Mouse (Mus musculus): Measurements from ENCODE around the gene Ttc33. TPM values are rescaled to one million over a fixed set of nuclear protein-coding genes. Genes with fewer than 3 reads are reported as not detected.

Ttc33 gene
- polyA plus RNA-seq, 1 experiment from 2014 or later, result 52.5 TPM

DNA sequence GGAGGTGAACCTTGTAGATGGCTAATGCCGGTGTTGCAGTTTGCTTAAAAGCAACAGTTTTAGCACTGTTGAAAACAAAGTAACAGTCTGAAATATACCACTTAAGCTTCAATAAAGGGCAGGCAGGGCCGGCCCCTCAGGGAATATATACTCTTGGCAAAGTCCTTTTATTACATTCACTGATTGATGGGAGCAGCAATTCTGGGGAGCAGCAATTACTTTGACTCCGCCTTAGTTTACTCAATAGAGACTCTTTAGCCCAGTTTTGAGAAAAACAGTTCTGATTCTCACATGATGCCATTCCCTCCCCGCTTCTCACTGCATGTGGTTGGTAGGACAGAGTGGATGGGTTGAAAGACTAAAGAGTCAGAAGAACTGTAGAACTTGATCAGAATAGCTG, 36.1 kb upstream of the Ttc33 start:
- H3K27me3 ChIP-seq, result no peaks in the 10 kb centered on the region
- H3K36me3 ChIP-seq (ENCODE audit: poor library complexity, severe bottlenecking), result no peaks in the 10 kb centered on the region
- H3K27ac ChIP-seq, result no peak overlapping the region
- 52% methylated on average over 4 of the region's 4 CpGs for WGBS
- ATAC-seq, result no peak
- peaks cover 31% of the 10 kb centered on the region for H3K4me1 ChIP-seq
- no peak overlapping the region for H3K4me3 ChIP-seq
- H3K9me3 ChIP-seq (replicated peaks), result no peaks in the 10 kb centered on the region
- no peak overlapping the region for H3K4me2 ChIP-seq
- no peak overlapping the region for H3K9ac ChIP-seq

GRCm38 (mm10) chr15:5152171-5152570, 33.2 kb upstream of the Ttc33 start:
- WGBS, result 91% methylated on average over 6 of the region's 6 CpGs
- Histone ChIP-seq H3K27ac (no peak overlapping the region), H3K9me3 (replicated peaks) (no peaks in the 10 kb centered on the region), H3K36me3 (ENCODE audit: poor library complexity, severe bottlenecking) (no peaks in the 10 kb centered on the region), H3K9ac (no peak overlapping the region), H3K4me1 (peaks cover 28% of the 10 kb centered on the region), H3K27me3 (no peaks in the 10 kb centered on the region), H3K4me3 (no peak overlapping the region), H3K4me2 (no peak overlapping the region)
- ATAC-seq, result no peak

GRCm38 (mm10) chr15:5154621-5155020, 30.7 kb upstream of the Ttc33 start:
- WGBS, result 85% methylated on average over 9 of the region's 9 CpGs

GRCm38 (mm10) chr15:5155093-5155492, 30.2 kb upstream of the Ttc33 start:
- H3K27me3 ChIP-seq, result no peaks in the 10 kb centered on the region
- H3K36me3 ChIP-seq (ENCODE audit: poor library complexity, severe bottlenecking), result no peaks in the 10 kb centered on the region
- no peak overlapping the region for H3K4me2 ChIP-seq
- WGBS, result 61% methylated on average over 5 of the region's 5 CpGs
- H3K27ac ChIP-seq, result no peak overlapping the region
- no peaks in the 10 kb centered on the region for H3K9me3 ChIP-seq (replicated peaks)
- H3K4me1 ChIP-seq, result peaks cover 10% of the 10 kb centered on the region; the same call in 1 of the 2 replicates
- no peak overlapping the region for H3K4me3 ChIP-seq
- no peak overlapping the region for H3K9ac ChIP-seq
- no peak for ATAC-seq

More at GRCm38 (mm10) chr15:5154621-5155020, 30.7 kb upstream of the Ttc33 start:
- Histone ChIP-seq H3K4me1 (peaks cover 12% of the 10 kb centered on the region), H3K27me3 (no peaks in the 10 kb centered on the region), H3K9ac (no peak overlapping the region), H3K36me3 (ENCODE audit: poor library complexity, severe bottlenecking) (no peaks in the 10 kb centered on the region), H3K4me2 (no peak overlapping the region), H3K27ac (no peak overlapping the region), H3K4me3 (no peak overlapping the region), H3K9me3 (replicated peaks) (no peaks in the 10 kb centered on the region)
- ATAC-seq, result no peak

DNA sequence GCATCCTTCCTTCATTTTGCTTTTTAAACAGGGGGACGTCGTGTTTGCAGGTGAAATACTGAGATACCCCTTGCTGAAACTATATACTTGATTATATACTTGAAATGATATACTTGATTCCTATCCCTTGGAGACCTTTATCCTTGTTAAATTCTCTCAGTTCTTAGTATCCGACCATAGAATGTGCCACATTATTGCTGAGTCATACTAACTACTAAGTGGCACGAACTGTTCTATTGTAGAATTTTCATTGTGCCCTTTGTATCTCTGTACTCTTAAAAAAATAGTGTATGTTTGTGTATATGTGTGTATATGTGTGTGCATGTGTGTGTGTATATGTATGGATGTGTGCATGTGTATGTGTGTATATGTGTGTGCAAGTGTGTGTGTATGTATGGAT, 29.0 kb upstream of the Ttc33 start:
- Histone ChIP-seq H3K36me3 (ENCODE audit: poor library complexity, severe bottlenecking) (peaks cover 5% of the 10 kb centered on the region; the same call in 1 of the 2 replicates), H3K9ac (no peak overlapping the region), H3K27me3 (no peaks in the 10 kb centered on the region), H3K9me3 (replicated peaks) (no peaks in the 10 kb centered on the region), H3K4me3 (no peak overlapping the region), H3K27ac (no peak overlapping the region), H3K4me2 (no peak overlapping the region), H3K4me1 (peaks cover 10% of the 10 kb centered on the region; the same call in 1 of the 2 replicates)
- no peak for ATAC-seq
- 92% methylated on average over 4 of the region's 4 CpGs for WGBS

- peaks cover 10% of the 10 kb centered on the region; the same call in 1 of the 2 replicates for H3K4me1 ChIP-seq
- no peak overlapping the region for H3K27ac ChIP-seq
- H3K9ac ChIP-seq, result no peak overlapping the region
- 80% methylated on average over 1 of the region's 1 CpGs for WGBS
- H3K36me3 ChIP-seq (ENCODE audit: poor library complexity, severe bottlenecking), result peaks cover 14% of the 10 kb centered on the region; the same call in 1 of the 2 replicates
- H3K9me3 ChIP-seq (replicated peaks), result no peaks in the 10 kb centered on the region
- no peak for ATAC-seq
- H3K4me2 ChIP-seq, result no peak overlapping the region
- no peak overlapping the region for H3K4me3 ChIP-seq
- no peaks in the 10 kb centered on the region for H3K27me3 ChIP-seq
Observed at GRCm38 (mm10) chr15:5157386-5157785, 27.9 kb upstream of the Ttc33 start.

DNA sequence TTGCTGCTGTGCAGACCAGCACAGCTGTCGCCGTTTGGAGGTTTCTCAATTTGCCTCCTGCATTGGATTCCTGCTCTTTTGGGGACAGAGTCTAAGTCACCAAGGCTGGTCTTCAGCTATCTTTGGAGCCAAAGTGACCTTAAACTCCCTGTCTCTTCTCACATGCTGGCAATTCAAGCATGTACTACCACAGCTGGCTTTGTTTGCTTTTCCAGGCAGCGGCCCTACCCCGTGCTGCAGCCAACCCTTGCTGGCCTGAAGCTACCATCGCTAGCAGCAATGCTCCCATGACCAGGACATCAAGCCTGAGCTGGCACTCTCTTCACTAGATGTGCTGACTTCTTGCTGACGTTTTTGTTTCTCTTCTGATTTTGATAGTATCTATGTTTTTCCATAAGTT, 26.5 kb upstream of the Ttc33 start:
- no peaks in the 10 kb centered on the region for H3K27me3 ChIP-seq
- H3K4me2 ChIP-seq, result no peak overlapping the region
- WGBS, result 87% methylated on average over 6 of the region's 6 CpGs
- peaks cover 25% of the 10 kb centered on the region for H3K36me3 ChIP-seq (ENCODE audit: poor library complexity, severe bottlenecking)
- H3K4me3 ChIP-seq, result no peak overlapping the region
- no peak overlapping the region for H3K27ac ChIP-seq
- no peak overlapping the region for H3K9ac ChIP-seq
- no peak for ATAC-seq
- H3K4me1 ChIP-seq, result peaks cover 10% of the 10 kb centered on the region; the same call in 1 of the 2 replicates
- no peaks in the 10 kb centered on the region for H3K9me3 ChIP-seq (replicated peaks)

- H3K36me3 ChIP-seq (ENCODE audit: poor library complexity, severe bottlenecking), result peaks cover 67% of the 10 kb centered on the region
- no peak overlapping the region for H3K27ac ChIP-seq
- no peaks in the 10 kb centered on the region for H3K9me3 ChIP-seq (replicated peaks)
- WGBS, result 80% methylated on average over 12 of the region's 12 CpGs
- no peaks in the 10 kb centered on the region for H3K4me1 ChIP-seq
- no peaks in the 10 kb centered on the region for H3K27me3 ChIP-seq
- no peak overlapping the region for H3K4me2 ChIP-seq
- H3K9ac ChIP-seq, result no peak overlapping the region
- ATAC-seq, result no peak
- H3K4me3 ChIP-seq, result no peak overlapping the region
Observed at GRCm38 (mm10) chr15:5165121-5165773, 20.1 kb upstream of the Ttc33 start.

- WGBS, result 92% methylated on average over 12 of the region's 12 CpGs
- no peak overlapping the region for H3K4me2 ChIP-seq
- H3K9ac ChIP-seq, result no peak overlapping the region
- no peaks in the 10 kb centered on the region for H3K9me3 ChIP-seq (replicated peaks)
- no peak overlapping the region for H3K27ac ChIP-seq
- ATAC-seq, result no peak
- H3K36me3 ChIP-seq (ENCODE audit: poor library complexity, severe bottlenecking), result peaks cover 65% of the 10 kb centered on the region
- H3K4me3 ChIP-seq, result no peak overlapping the region
- H3K27me3 ChIP-seq, result no peaks in the 10 kb centered on the region
- no peaks in the 10 kb centered on the region for H3K4me1 ChIP-seq
Observed at GRCm38 (mm10) chr15:5173217-5173820, 12.0 kb upstream of the Ttc33 start.

GRCm38 (mm10) chr15:5184668-5185330, 526 bp upstream of the Ttc33 start:
- ATAC-seq, result peak; percentile 58
- H3K27ac ChIP-seq, result peak overlapping the region; percentile 72; the same call in 1 of the 2 replicates
- WGBS, result 49% methylated on average over 10 of the region's 11 CpGs

DNA sequence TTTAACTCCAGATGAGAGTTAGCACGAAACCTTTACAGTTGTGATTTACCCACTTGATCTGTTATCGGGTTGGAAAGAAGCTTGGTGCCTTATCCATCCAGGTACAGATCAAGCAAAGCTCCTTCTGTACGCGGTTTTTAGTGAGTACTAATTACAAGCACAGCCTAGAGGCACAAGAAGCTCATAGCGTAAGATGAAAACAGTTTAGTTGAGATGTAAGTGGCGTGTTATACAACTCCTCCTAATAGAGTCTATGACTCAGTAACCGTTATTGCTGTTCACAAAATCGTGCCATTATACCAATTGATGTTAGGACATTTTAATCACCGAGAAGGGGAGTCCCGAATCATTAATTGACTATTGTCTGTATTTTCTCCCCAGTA, 959 bp downstream of the Ttc33 start:
- Histone ChIP-seq H3K27ac (no peak overlapping the region), H3K4me2 (peak overlapping the region; percentile 82), H3K9me3 (replicated peaks) (no peaks in the 10 kb centered on the region), H3K36me3 (ENCODE audit: poor library complexity, severe bottlenecking) (peaks cover 16% of the 10 kb centered on the region), H3K27me3 (no peaks in the 10 kb centered on the region), H3K4me1 (peaks cover 20% of the 10 kb centered on the region), H3K9ac (peak overlapping the region; percentile 81), H3K4me3 (peak overlapping the region; percentile 90)
- peak; percentile 1 for ATAC-seq
- WGBS, result 32% methylated on average over 10 of the region's 10 CpGs

More at GRCm38 (mm10) chr15:5184668-5185330, 526 bp upstream of the Ttc33 start:
- no peaks in the 10 kb centered on the region for H3K27me3 ChIP-seq
- peak overlapping the region; percentile 82 for H3K4me2 ChIP-seq
- no peaks in the 10 kb centered on the region for H3K9me3 ChIP-seq (replicated peaks)
- H3K4me1 ChIP-seq, result peaks cover 20% of the 10 kb centered on the region
- H3K36me3 ChIP-seq (ENCODE audit: poor library complexity, severe bottlenecking), result peaks cover 1% of the 10 kb centered on the region; the same call in 1 of the 2 replicates
- peak overlapping the region; percentile 90 for H3K4me3 ChIP-seq
- H3K9ac ChIP-seq, result peak overlapping the region; percentile 81

DNA sequence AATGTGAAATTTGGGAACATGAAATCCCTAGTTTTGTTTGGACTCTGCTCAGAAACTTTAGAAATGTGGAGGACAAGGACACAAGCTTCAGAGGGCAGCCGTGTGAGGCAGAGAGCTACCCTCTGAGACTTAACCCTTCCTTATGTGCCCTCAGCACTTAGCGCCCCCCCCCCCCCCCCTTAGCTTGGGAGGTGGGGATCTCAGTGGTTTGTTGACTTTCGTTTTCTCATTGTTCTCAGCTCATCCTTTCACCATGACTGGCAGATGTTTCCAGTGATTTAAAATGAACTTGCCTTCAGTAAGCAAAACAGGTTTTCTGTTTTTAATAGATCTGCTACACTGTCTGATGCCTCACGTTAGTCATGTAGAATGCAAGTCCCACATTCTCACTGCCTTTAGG, 1.8 kb downstream of the Ttc33 start:
- H3K4me1 ChIP-seq, result peaks cover 20% of the 10 kb centered on the region
- no peak overlapping the region for H3K9ac ChIP-seq
- H3K27ac ChIP-seq, result no peak overlapping the region
- ATAC-seq, result no peak
- no peaks in the 10 kb centered on the region for H3K9me3 ChIP-seq (replicated peaks)
- peaks cover 21% of the 10 kb centered on the region for H3K36me3 ChIP-seq (ENCODE audit: poor library complexity, severe bottlenecking)
- H3K4me3 ChIP-seq, result no peak overlapping the region
- 68% methylated on average over 3 of the region's 4 CpGs for whole genome bisulfite sequencing
- no peaks in the 10 kb centered on the region for H3K27me3 ChIP-seq
- H3K4me2 ChIP-seq, result no peak overlapping the region
